Mouse (Mus musculus) liver, postnatal 0 days (tissue): Measurements from ENCODE around the gene Kras. TPM values are rescaled to one million over a fixed set of nuclear protein-coding genes. Genes with fewer than 3 reads are reported as not detected.
A peak's percentile ranks its signal among the peaks of the same experiment; 100 is the strongest.

Experiments
- ATAC-seq: fragments of 200-750 bp; cut with Nextera tagmentation; 2 replicates; pipeline ENCODE4 v1.8.0; 2017; ENCODE audit warnings: mild to moderate bottlenecking, moderate library complexity
- DNase-seq: peaks from one replicate; pipeline ENCODE4 v3.0.0-alpha.2; 2016
- H3K27ac ChIP-seq: fragments of 300-500 bp; sonication (generic); 2 replicates; pipeline ENCODE4 v1.5.1; 2014; ENCODE audit warnings: antibody characterized with exemption, moderate library complexity, mild to moderate bottlenecking, low read depth
- H3K27me3 ChIP-seq: fragments of 300-500 bp; sonication (generic); 2 replicates; pipeline ENCODE4 v1.6.1; 2014; ENCODE audit warnings: low read length, control low read depth, mixed read lengths; ENCODE audit not compliant: insufficient read depth
- H3K36me3 ChIP-seq: fragments of 300-500 bp; sonication (generic); replicated peaks from 2 replicates; pipeline ENCODE4 v1.6.1; 2014; ENCODE audit warnings: mild to moderate bottlenecking, control low read depth, low read length, moderate library complexity, mixed read lengths; ENCODE audit not compliant: insufficient read depth
- H3K4me1 ChIP-seq: fragments of 300-500 bp; sonication (generic); 2 replicates; pipeline ENCODE4 v1.6.1; 2014; ENCODE audit warnings: antibody characterized with exemption, mild to moderate bottlenecking, control low read depth; ENCODE audit not compliant: insufficient read depth
- H3K4me2 ChIP-seq: fragments of 300-500 bp; sonication (generic); 2 replicates; pipeline ENCODE4 v1.6.1; 2014; ENCODE audit warnings: low read depth, mild to moderate bottlenecking, low read length, moderate library complexity, mixed read lengths
- H3K4me3 ChIP-seq: fragments of 300-500 bp; sonication (generic); 2 replicates; pipeline ENCODE4 v1.5.1; 2014; ENCODE audit warnings: low read depth, low read length
- H3K9ac ChIP-seq: fragments of 300-500 bp; sonication (generic); replicated peaks from 2 replicates; pipeline ENCODE4 v1.6.1; 2014; ENCODE audit warnings: mild to moderate bottlenecking, moderate library complexity
- H3K9me3 ChIP-seq: fragments of 300-500 bp; sonication (generic); 2 replicates; pipeline ENCODE4 v1.6.1; 2016; ENCODE audit warnings: mild to moderate bottlenecking, control low read depth, low read length, mixed read lengths
- CTCF ChIP-seq: sonication (generic); IDR thresholded peaks from 2 replicates; pipeline ENCODE4 v1.5.1; 2016; ENCODE audit warnings: antibody characterized with exemption, low read depth
- EP300 ChIP-seq: IDR thresholded peaks from 2 replicates; pipeline ENCODE4 v1.6.1; 2016; ENCODE audit warnings: antibody characterized with exemption, low read depth, mild to moderate bottlenecking
- whole genome bisulfite sequencing: fragments of 180-500 bp; shearing (Covaris S2); extraction: QIAGEN DNeasy Blood & Tissue Kit; methylation state at CpG from one replicate; pipeline ENCODE4 v1.1.7; 2014; ENCODE audit not compliant: insufficient replicate concordance; 5-methylcytosine and 5-hydroxymethylcytosine counted together
- polyA plus RNA-seq: library from polyadenylated mRNA; unstranded; fragments of >200 nt; fragmentation: Nextera tagmentation; extraction: Ambion mirVana; gene quantifications from 2 replicates; pipeline ENCODE4 v1.2.1, GENCODE M21; 2015

Kras gene
- polyA plus RNA-seq, 1 experiment from 2014 or later = 41.0 TPM

- H3K4me2 ChIP-seq = no peak overlapping the region
- no peak overlapping the region for H3K27ac ChIP-seq
Measured at GRCm38 (mm10) chr6:145285656-145286055, 35.6 kb upstream of the Kras start.

DNA sequence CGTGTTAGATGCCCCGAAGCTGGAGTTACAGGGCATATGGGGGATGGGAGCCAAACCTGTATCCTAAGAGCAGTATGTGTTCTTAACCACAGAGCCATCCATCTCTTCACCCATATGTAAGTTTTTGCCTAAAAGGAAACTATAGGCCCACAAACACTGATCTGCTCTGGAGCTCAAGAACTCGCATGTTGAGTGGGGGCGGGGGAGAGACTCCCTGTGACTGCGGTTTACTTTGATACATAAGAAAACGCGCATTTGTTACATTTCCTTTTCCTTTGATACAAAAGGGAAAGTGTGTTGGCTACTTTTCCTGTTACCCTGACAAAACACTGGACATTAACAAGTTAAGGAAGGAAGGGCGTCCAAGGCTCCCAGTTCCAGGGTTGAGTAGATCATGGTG, 34.2 kb upstream of the Kras start:
- no peak overlapping the region for H3K27ac ChIP-seq
- 78% methylated on average over 8 of the region's 8 CpGs for WGBS
- ATAC-seq (no peak), DNase-seq (no peak)
- no peaks in the 10 kb centered on the region for H3K27me3 ChIP-seq
- no peaks in the 10 kb centered on the region for H3K36me3 ChIP-seq
- H3K4me1 ChIP-seq = no peaks in the 10 kb centered on the region
- H3K4me2 ChIP-seq = no peak overlapping the region
- no peak overlapping the region for H3K9ac ChIP-seq
- no peak for TF ChIP-seq EP300
- TF ChIP-seq CTCF = no peak
- H3K9me3 ChIP-seq = no peaks in the 10 kb centered on the region
- no peak overlapping the region for H3K4me3 ChIP-seq

More at GRCm38 (mm10) chr6:145285656-145286055, 35.6 kb upstream of the Kras start:
- TF ChIP-seq EP300 (no peak), CTCF (no peak)
- Histone ChIP-seq H3K4me3 (no peak overlapping the region), H3K36me3 (no peaks in the 10 kb centered on the region), H3K4me1 (no peaks in the 10 kb centered on the region), H3K9ac (no peak overlapping the region), H3K9me3 (no peaks in the 10 kb centered on the region), H3K27me3 (no peaks in the 10 kb centered on the region)
- WGBS = 68% methylated on average over 4 of the region's 4 CpGs
- DNase-seq = no peak
- ATAC-seq = no peak

DNA sequence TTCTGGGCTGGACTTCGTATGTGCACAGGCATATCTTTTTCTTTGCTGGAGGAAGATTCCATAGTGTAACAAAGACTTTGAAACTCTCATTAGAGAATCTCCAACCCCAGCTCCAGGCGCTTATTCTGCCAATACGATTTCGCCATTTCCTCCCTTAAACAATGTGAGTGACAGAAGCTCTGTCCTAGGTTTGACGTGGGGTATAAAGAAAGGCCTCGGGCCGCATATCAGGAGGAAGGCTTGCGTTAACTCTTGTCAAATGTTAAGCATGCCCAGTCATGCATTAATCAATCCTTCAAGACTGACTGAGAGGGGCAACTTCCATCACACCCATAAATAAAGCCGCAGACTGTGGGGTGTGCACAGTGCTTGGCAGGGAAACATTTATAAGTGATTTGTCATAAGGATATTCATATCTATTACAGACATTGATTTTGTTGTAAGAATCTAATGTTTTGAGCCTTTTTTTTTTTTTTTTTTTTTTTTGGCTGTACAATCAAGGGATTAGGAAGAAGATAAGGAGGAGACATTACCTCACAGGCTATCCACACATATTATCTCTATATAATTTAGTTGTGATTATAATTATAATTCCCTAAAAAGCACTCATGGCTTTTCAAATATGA, 27.2 kb upstream of the Kras start:
- TF ChIP-seq CTCF = no peak
- no peak for TF ChIP-seq EP300
- Histone ChIP-seq H3K4me1 (peaks cover 16% of the 10 kb centered on the region), H3K27me3 (no peaks in the 10 kb centered on the region), H3K9ac (no peak overlapping the region), H3K27ac (peak overlapping the region; percentile 71; the same call in 1 of the 2 replicates), H3K36me3 (no peaks in the 10 kb centered on the region), H3K4me3 (no peak overlapping the region), H3K9me3 (no peaks in the 10 kb centered on the region), H3K4me2 (peak overlapping the region; percentile 66)
- ATAC-seq (no peak), DNase-seq (no peak)
- 35% methylated on average over 9 of the region's 9 CpGs for WGBS

DNA sequence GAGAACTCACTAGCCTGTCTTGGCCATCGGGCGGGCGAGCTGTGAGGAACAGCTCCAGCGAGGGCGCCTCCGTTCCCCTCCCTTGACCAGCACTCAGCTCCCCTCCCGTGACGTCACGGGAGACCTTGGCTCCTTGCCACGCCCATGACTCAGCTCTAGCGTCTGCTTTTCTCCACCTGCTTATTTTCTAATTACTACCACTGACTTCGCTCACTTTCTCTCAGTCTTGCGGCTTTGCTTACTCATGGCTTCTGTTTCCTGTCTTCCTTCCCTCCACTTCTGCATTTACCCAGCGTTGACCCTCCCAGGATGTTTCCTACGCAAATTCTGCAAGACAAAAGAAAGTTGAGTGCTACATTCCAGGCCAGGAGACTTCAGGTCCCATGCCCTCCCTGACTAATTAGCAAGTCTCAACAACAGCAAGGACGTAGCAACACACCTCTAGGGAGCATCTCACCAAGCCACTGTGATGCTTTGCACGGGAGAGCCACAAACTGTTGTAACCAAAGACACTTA, 26.3 kb upstream of the Kras start:
- no peaks in the 10 kb centered on the region for H3K36me3 ChIP-seq
- ATAC-seq (peak; percentile 81), DNase-seq (peak; percentile 90)
- no peak for TF ChIP-seq CTCF
- TF ChIP-seq EP300 = 0 out of 2 replicates have a peak, but pooled peaks have one; percentile 7
- H3K4me2 ChIP-seq = peak overlapping the region; percentile 66
- H3K4me3 ChIP-seq = peak overlapping the region; percentile 27
- peak overlapping the region; percentile 32 for H3K9ac ChIP-seq
- H3K4me1 ChIP-seq = peaks cover 16% of the 10 kb centered on the region
- peak overlapping the region; percentile 71 for H3K27ac ChIP-seq
- 2% methylated on average over 17 of the region's 17 CpGs for WGBS
- no peaks in the 10 kb centered on the region for H3K9me3 ChIP-seq
- H3K27me3 ChIP-seq = no peaks in the 10 kb centered on the region

DNA sequence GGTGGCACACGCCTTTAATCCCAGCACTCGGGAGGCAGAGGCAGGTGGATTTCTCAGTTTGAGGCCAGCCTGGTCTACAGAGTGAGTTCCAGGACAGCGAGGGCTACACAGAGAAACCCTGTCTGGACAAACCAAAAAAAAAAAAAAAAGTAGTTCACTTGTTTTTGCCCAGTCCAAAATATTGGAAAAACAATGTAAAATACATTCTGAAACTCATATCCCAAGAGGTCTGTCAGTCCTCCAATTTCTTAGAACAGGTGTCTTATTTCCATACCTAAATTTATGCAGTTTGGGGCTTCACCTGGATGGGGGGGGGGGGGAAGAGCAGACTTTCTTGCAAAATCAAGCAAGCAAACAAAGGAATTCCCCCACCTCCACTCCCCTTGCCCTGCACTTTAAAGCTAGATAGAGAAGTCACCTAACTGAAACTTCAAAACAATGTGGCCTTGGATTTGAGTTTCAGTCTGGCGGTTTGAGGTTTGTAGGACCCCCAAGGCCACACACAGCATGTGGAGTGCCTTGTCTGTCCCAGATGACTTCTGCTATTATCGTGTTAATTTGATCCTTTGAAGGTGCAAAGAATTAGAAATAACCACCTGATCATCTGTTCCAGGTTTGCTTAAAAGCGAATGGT, 25.7 kb upstream of the Kras start:
- H3K27ac ChIP-seq = peak overlapping the region; percentile 71
- ATAC-seq = peak; percentile 3; the same call in 1 of the 2 replicates
- peak overlapping the region; percentile 27 for H3K4me3 ChIP-seq
- peaks cover 16% of the 10 kb centered on the region for H3K4me1 ChIP-seq
- TF ChIP-seq EP300 (no peak), CTCF (no peak)
- no peaks in the 10 kb centered on the region for H3K36me3 ChIP-seq
- no peaks in the 10 kb centered on the region for H3K27me3 ChIP-seq
- peak overlapping the region; percentile 66 for H3K4me2 ChIP-seq
- H3K9ac ChIP-seq = peak overlapping the region; percentile 32; the same call in 1 of the 2 replicates
- no peaks in the 10 kb centered on the region for H3K9me3 ChIP-seq
- no peak for DNase-seq
- 49% methylated on average over 6 of the region's 6 CpGs for WGBS

GRCm38 (mm10) chr6:145273971-145274620, 24.1 kb upstream of the Kras start:
- no peaks in the 10 kb centered on the region for H3K27me3 ChIP-seq
- H3K4me1 ChIP-seq = peaks cover 16% of the 10 kb centered on the region
- H3K4me2 ChIP-seq = no peak overlapping the region
- TF ChIP-seq EP300 = no peak
- no peak for TF ChIP-seq CTCF
- no peaks in the 10 kb centered on the region for H3K36me3 ChIP-seq
- H3K9ac ChIP-seq = no peak overlapping the region
- H3K27ac ChIP-seq = no peak overlapping the region
- ATAC-seq = peak; percentile 43; the same call in 1 of the 2 replicates
- no peak overlapping the region for H3K4me3 ChIP-seq
- WGBS = 58% methylated on average over 12 of the region's 12 CpGs
- H3K9me3 ChIP-seq = no peaks in the 10 kb centered on the region
- DNase-seq = no peak
